Mouse (Mus musculus) R1 (cell line): ENCODE results near the gene Gm20388.
"Not testable (repeated sequence)": the region's sequence is repeated elsewhere in the genome, so short reads cannot be mapped to it uniquely, and the experiment has no call there.

Experiments used
- DNase-seq: peaks from one replicate; pipeline ENCODE4 v3.0.0-alpha.2; 2018; ENCODE audit warnings: low read depth, low spot score

Gene Gm20388

GRCm38 (mm10) chr8:123804586-123804985, 3893.9 kb downstream of the Gm20388 start:
- DNase-seq, result no peak

- DNase-seq, result no peak
Measured at GRCm38 (mm10) chr8:123805209-123805717, 3894.6 kb downstream of the Gm20388 start.

- peak; percentile 96 for DNase-seq
Measured at GRCm38 (mm10) chr8:123805718-123806373, 3895.2 kb downstream of the Gm20388 start, which contains the start of gene Rab4a. Gene Rab4a, plus strand, starts transcription at chr8:123805985.

- DNase-seq, result peak; percentile 89
Measured at GRCm38 (mm10) chr8:123806374-123806935, 3895.8 kb downstream of the Gm20388 start.

- DNase-seq, result peak; percentile 83
Measured at GRCm38 (mm10) chr8:123807024-123807431, 3896.4 kb downstream of the Gm20388 start.

- no peak for DNase-seq
Measured at GRCm38 (mm10) chr8:123807852-123808573, 3897.4 kb downstream of the Gm20388 start.

- peak; percentile 35 for DNase-seq
Measured at GRCm38 (mm10) chr8:123808671-123809070, 3898.0 kb downstream of the Gm20388 start.

GRCm38 (mm10) chr8:123809342-123809741, 3898.7 kb downstream of the Gm20388 start:
- not testable (repeated sequence) for DNase-seq

- no peak for DNase-seq
Measured at GRCm38 (mm10) chr8:123812227-123812626, 3901.6 kb downstream of the Gm20388 start.

GRCm38 (mm10) chr8:123813173-123813891, 3902.7 kb downstream of the Gm20388 start:
- DNase-seq, result no peak

GRCm38 (mm10) chr8:123813892-123814266, 3903.2 kb downstream of the Gm20388 start:
- no peak for DNase-seq

GRCm38 (mm10) chr8:123815325-123815724, 3904.7 kb downstream of the Gm20388 start:
- no peak for DNase-seq

- no peak for DNase-seq
Measured at GRCm38 (mm10) chr8:123816939-123817338, 3906.3 kb downstream of the Gm20388 start.

GRCm38 (mm10) chr8:123817747-123818146, 3907.1 kb downstream of the Gm20388 start:
- DNase-seq, result peak; percentile 72

GRCm38 (mm10) chr8:123819683-123820610, 3909.3 kb downstream of the Gm20388 start:
- DNase-seq, result no peak

GRCm38 (mm10) chr8:123820780-123821179, 3910.1 kb downstream of the Gm20388 start:
- no peak for DNase-seq

- DNase-seq, result peak; percentile 82
Measured at GRCm38 (mm10) chr8:123823111-123823510, 3912.5 kb downstream of the Gm20388 start.

- no peak for DNase-seq
Measured at GRCm38 (mm10) chr8:123823532-123824123, 3913.0 kb downstream of the Gm20388 start.

- DNase-seq, result peak; percentile 78
Measured at GRCm38 (mm10) chr8:123826001-123826400, 3915.4 kb downstream of the Gm20388 start.

- no peak for DNase-seq
Measured at GRCm38 (mm10) chr8:123826758-123827157, 3916.1 kb downstream of the Gm20388 start.
